Mouse (Mus musculus) lung, postnatal 4 days (tissue): ENCODE data around the gene Il23a.
A peak's percentile ranks its signal among the peaks of the same experiment; 100 is the strongest.
"Not testable (repeated sequence)": the region's sequence is repeated elsewhere in the genome, so short reads cannot be mapped to it uniquely, and the experiment has no call there.

Experiments used
- DNase-seq, 2 experiments: peaks; one replicate each; pipeline ENCODE4 v3.0.0; 2021

Il23a gene

DNA sequence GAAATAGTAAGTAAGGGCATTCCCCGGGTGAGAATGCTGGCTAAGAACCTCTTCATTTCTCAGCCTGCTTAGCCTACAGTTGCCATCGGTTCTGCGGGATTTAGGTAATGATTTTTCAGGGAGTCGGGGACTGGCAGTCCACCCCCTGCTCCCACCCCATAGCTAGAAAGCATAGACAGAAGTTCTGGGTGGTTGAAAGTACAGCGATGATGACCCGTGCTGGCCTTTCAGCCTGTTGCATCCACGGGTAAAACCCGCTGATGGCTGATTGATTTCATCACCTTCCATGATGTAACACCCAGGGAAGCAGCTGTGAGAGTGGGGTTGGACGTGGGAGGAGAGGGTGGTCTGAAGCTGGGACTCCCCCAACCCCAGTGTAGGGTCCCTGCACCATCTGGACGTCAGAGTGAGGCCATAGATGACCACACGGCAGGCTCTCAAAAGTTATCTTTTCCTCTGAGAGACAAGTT, at the start of gene Il23a:
Gene Il23a, minus strand, starts transcription at position 51 of the 470 bp plus-strand sequence.
- DNase-seq, result no peak

DNA sequence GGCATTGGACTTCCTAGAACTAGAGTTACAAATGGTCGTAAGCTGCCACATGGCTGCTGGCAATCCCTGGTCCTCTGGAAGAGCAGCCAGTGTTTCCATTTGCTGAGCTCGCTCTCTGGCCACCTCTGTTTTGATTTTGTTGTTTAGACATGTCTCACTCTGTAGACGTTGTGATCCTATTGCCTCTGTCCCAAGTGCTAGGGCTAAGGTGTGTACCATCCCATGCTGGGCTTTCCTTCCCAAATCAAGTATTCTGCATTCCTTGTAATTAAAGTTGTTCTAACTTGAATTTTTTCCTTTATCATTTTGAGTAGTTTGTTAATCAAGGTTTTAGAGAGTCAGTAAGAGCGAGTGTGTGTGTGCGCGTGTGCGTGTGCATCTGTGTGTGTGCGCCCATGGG, 49.0 kb upstream of the Il23a start:
- DNase-seq, result no peak

DNA sequence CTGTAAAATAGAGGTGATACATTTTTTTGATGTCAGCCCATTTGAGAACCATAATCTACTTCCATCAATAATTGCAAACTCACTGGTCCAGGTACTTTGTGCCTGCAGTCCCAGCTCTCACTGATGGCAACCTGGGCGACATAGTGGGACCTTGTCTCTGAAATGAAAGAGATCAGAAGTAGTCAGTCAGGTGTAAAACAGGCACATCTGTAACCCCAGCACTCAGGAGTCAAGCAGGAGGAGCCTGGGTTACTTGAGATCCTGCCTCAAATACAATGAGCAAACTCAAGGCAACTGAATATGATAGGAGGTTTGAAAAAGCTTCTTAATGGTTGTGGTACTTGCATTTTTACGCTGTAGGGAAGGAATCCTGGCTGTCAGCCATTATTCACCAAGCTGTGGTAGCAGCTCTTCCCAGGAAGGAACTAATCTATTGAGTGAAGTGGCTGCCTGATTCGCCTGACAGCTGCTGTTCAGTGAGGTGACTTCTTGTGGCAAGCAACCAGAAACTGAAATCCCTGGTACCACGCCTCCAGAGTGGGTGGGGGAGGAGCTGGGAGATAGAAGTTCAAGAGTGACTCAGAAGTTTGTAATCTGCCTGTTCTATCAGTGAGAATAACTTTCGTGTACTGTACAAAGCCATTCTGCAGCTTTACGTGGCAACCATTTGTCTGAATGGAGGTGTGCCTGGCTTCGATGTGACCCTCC, 46.2 kb upstream of the Il23a start:
- peak; percentile 84 to 87 for DNase-seq

- DNase-seq, result no peak
Observed at GRCm38 (mm10) chr10:128343436-128343835, 44.9 kb upstream of the Il23a start.

GRCm38 (mm10) chr10:128340257-128340656, 41.7 kb upstream of the Il23a start:
- DNase-seq, result no peak

DNA sequence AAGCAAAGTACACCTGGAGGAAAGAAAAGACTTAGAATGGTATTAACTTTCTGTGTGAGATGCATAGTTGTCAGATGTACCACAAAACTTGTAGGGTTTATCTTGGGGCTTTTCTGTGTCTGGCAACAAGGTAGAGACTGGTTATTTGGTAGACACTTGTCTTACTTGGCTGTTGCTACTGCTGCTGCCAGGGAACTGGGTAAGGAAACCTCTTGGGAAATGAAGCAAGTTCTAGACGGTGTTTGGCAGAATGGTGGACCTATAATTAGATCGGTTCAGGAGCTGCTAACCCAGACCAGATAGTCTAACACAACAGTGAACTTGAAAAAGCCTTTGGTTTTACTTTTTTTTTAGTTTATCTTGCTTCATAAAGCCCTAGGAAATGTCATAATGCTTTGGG, 40.4 kb upstream of the Il23a start:
- no peak for DNase-seq

- DNase-seq, result no peak
Observed at GRCm38 (mm10) chr10:128338415-128338814, 39.9 kb upstream of the Il23a start.

DNA sequence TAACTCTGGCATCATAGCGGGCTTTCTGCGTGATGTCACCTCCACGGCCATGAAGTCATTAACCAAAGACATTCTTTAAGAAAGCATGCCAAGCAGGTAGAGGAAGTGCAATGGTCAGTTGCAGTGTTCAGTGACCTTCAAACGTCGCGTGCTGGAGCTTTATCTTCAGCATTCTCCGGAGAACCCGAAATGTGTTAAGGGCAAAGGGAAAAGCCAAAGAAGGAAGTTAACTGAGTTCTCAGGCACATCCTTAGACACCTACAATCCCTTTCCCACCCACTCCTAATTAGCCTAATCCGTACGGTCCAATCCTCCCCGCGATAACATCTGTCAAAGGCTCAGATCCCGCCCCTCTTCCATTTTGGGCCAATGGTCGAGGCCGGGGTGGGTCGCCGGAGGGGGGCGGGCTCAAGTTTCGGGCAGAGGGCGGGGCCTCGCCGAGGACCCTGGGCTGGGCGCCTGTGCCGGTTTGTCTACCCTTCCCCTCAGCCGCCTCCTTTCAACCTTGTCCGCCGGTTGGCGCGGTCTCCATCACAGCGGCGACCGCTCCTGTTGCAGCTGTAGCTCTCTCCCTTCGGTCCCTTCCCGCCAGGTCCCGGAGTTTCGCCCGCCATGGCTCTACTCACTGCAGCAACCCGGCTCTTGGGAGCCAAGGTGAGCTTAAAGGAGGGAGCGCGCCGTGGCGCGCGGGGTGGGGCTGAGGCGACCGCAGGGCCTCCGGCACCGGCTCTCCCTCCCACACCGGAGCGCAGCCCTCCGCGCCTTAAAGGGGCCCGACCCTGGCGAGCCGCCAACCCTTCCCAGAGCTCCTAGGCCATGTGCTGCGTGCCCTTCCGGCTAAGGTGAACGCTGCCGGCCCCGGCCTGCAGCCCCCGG, 39.0 kb upstream of the Il23a start, which contains the start of gene Cs:
Gene Cs, plus strand, starts transcription at position 429 of the 876 bp plus-strand sequence.
- DNase-seq, result peak; percentile 97 to 98

DNA sequence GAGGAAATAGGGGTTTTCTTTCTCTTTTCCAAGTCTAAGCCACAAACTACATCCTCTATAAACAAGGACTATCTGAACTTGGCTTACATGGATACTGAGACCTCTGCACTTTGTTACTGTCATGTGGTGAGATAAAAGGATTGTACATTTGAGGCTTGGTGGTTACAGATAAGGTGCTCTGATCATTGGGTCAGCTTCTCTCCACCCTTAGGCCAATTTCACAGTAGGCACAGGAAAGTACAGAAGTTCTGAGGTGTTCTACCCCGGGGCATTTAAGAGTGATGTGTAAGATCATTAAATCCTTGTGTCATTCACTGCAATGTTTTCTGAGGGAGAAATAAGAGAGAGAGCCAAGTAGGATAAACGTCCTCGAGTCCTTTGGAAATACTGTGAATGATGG, 38.0 kb upstream of the Il23a start:
- DNase-seq, result no peak

DNA sequence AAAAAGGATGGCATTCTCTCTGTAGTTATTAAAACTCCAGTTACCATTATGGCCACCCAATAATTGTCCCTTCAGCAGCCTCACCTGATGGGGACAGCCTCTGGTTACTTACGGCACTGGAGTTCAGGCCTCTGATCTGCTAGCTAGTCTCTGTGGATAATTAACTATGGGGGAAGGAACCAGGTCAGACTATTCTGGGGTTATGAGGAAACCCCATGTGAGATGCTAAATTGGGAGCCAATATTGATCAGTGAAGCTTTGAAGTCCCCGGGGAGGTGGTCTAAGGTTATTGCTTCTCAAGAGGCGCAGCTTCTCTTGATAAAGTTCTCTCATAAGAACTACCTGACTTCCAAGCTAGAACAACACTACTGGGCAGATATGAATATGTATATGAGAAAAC, 37.6 kb upstream of the Il23a start:
- no peak for DNase-seq

GRCm38 (mm10) chr10:128335582-128335981, 37.0 kb upstream of the Il23a start:
- peak; percentile 65 to 84 for DNase-seq

DNA sequence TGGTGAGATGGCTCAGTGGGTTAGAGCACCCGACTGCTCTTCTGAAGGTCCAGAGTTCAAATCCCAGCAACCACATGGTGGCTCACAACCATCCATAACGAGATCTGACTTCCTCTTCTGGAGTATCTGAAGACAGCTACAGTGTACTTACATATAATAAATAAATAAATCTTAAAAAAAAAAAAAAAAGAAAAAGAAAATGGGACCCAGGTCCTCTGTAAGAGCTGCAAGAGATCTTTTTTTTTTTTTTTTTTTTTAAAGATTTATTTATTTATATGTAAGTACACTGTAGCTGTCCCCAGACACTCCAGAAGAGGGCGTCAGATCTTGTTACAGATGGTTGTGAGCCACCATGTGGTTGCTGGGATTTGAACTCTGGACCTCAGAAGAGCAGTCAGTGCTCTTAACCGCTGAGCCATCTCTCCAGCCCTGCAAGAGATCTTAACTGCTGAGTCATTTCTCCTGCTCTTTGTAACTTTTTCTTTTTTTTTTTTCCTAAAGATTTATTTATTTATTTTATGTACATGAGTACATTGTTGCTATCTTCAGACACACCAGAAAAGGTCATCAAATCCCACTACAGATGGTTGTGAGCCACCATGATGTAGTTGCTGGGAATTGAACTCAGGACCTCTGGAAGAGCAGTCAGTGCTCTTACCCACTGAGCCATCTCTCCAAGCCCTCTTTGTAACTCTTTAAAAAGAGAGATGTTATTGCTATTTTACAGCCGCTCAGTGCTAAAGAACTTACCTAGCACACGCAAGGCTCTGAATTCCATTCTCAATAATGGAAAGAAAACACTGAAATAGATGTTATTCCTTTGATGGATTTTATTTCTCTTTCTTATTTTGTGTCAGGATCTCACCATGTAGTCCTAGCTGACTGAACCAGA, 34.1 kb upstream of the Il23a start:
- DNase-seq, result not testable (repeated sequence)

DNA sequence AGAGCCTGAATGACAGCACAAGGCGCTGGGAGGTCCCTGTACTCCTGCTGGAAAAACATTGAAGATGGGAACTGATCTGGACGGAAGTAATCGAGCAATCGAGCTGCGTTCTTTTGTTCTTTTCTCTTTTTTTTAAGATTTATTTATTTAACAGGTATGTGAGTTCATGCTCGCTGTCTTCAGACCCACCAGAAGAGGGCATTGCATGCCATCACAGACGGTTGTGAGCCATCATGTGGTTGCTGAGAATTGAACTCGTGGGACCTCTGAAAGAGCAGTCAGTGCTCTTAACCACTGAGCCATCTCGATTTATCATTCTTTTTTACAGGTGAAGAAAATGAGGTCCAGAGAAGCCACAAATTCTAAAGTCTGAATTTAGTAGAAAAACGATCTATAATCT, 29.1 kb upstream of the Il23a start:
- DNase-seq, result no peak

DNA sequence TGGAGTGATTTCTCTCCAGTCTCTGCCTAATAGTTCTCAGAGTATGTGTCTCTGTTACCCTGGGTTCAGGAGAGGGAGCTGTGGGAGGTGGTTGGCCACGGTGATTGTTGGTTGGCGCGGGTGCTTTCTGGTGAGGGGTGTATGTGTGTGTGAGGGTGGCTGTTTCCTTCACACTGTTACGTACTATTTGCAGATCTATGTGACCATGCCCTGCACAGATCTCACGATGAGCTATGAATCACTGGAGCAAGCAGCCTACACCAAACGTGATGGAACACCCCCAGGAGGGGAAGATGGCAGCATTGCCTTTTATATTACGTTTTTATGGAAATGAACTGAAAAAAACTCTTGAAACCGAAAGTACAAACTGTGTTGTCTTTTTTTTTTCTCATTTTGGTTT, 28.3 kb upstream of the Il23a start:
- DNase-seq, result no peak

- DNase-seq, result no peak
Observed at GRCm38 (mm10) chr10:128323516-128323915, 25.0 kb upstream of the Il23a start.

- peak; percentile 90 to 91 for DNase-seq
Observed at GRCm38 (mm10) chr10:128322141-128323108, 23.9 kb upstream of the Il23a start, which contains the start of gene Cnpy2. Gene Cnpy2 (plus strand): TSS chr10:128322459.

DNA sequence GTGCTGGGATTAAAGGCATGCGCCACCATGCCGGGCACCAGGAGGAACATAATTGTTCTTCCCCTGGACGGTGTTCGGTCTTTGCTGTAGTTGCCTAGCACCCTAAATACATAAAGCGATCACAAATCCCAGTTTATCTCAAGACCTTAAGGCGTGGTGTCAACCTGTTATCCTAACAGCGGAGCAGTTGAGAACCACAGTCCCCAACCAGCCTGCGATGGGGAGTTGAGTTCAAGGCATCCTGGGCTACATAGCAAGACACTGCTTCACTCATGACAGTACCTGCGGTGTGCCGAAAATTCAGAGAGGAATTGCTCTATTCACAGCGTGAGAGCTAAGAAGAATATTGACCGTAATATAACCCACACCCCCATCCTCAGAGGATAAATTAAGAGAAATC, 23.1 kb upstream of the Il23a start:
- DNase-seq, result no peak

DNA sequence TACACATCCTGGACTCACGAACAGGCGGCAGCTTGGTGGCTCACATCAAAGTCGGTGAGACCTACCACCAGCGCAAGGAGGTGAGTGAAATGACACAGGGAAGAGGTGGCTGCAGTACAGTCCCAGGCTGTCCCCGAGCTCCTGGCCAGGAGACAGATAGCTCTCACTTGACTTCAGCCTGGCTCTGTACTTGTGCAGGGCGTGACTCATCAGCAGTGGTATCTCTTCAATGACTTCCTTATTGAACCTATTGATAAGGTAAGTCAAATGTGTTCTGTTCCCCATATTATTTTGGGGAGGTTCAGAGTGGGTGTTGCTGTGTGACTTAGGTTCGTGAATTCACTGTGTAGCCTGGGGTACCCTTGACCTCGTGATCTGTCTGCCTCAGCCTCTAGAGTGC, 17.0 kb upstream of the Il23a start:
- DNase-seq, result no peak

GRCm38 (mm10) chr10:128310902-128311301, 12.3 kb upstream of the Il23a start:
- DNase-seq, result no peak

GRCm38 (mm10) chr10:128310177-128310576, 11.6 kb upstream of the Il23a start:
- peak; percentile 10 to 54 for DNase-seq

DNA sequence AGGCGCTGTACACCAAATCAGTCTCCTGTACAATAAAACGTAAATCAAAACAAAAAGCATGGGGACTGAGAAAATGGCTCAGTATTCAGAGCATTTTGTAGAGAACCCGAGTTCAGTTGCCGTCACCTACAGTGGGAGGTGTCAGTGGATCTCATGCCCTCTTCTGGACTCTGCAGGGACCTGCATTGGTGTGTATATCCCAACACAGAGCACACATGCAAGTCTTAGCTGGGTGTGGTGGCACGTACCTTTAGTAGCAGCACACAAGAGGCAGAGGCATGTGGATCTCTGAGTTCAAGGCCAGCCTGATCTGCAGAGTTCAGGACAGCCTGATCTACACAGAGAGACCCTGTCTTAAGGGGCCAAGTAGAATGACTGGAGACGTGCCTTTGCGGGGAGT, 11.1 kb upstream of the Il23a start:
- no peak for DNase-seq
